Mouse (Mus musculus): ENCODE data around the gene Tnfrsf17. TPM values are rescaled to one million over a fixed set of nuclear protein-coding genes. Genes with fewer than 3 reads are reported as not detected.

The Tnfrsf17 gene
- total and polyA plus RNA-seq, 3 experiments: 0.17 to 0.42 TPM; not detected in 1

- dilution Hi-C loops (cut with MboI; ENCODE audit: extremely low pct_ligation_motif_present, extremely low pct_unique_long_range_greater_than_20kb, low sequenced_read_pairs): no loop called here
- no peak for DNase-seq (ENCODE audit: extremely low read depth)
Measured at GRCm38 (mm10) chr16:11365626-11366025, 52.0 kb downstream of the Tnfrsf17 start.

GRCm38 (mm10) chr16:11366851-11367250 lies 53.2 kb downstream of the Tnfrsf17 start:
- Histone ChIP-seq H3K4me2 (ENCODE audit: insufficient read depth, low read depth, poor library complexity, severe bottlenecking) (no peak overlapping the region), H3K9ac (ENCODE audit: insufficient read depth, low read depth) (no peak overlapping the region), H3K27me3 (replicated peaks) (no peaks in the 10 kb centered on the region), H3K4me1 (ENCODE audit: control insufficient read depth in 1 of 2, insufficient read depth in 2 of 2) (peaks cover 12 to 31% of the 10 kb centered on the region in 2 experiments), H3K9me3 (replicated peaks; ENCODE audit: low read length) (no peaks in the 10 kb centered on the region), H3K79me2 (replicated peaks; ENCODE audit: control insufficient read depth, extremely low read depth, insufficient read depth, poor library complexity, severe bottlenecking) (no peaks in the 10 kb centered on the region), H3K27ac (ENCODE audit: insufficient read depth, low read depth) (no peak overlapping the region), H3K4me3 (replicated peaks in 1 of 3; ENCODE audit: low read depth in 2 of 3, low read length in 2 of 3, poor library complexity in 1 of 3) (no peak overlapping the region), H3K36me3 (replicated peaks in 1 of 2; ENCODE audit: control insufficient read depth in 1 of 2, insufficient read depth in 1 of 2, low read length in 1 of 2) (peaks cover 0 to 2% of the 10 kb centered on the region in 2 experiments)
- in situ Hi-C loops (cut with MboI; ENCODE audit: low pct_ligation_motif_present, low pct_unique_long_range_greater_than_20kb, low sequenced_read_pairs): no loop called here
- TF ChIP-seq CHD2 (IDR thresholded peaks at IDR 0.05; ENCODE audit: low read length): no peak
- no peak for TF ChIP-seq JUN (IDR thresholded peaks at IDR 0.05; ENCODE audit: insufficient read depth, low read depth, low read length)
- TF ChIP-seq GABPA (IDR thresholded peaks at IDR 0.05; ENCODE audit: insufficient replicate concordance, low read depth, low read length): no peak
- no peak for TF ChIP-seq ZMIZ1 (IDR thresholded peaks at IDR 0.05; ENCODE audit: low read depth, low read length)
- no peak for TF ChIP-seq JUND (conservative IDR thresholded peaks at IDR 0.05; ENCODE audit: low read depth, low read length)
- TF ChIP-seq USF1 (IDR thresholded peaks at IDR 0.05; ENCODE audit: low read depth, low read length): no peak
- TF ChIP-seq IRF4 (IDR thresholded peaks at IDR 0.05; ENCODE audit: low read depth, low read length): no peak
- TF ChIP-seq MEF2A (IDR thresholded peaks at IDR 0.05; ENCODE audit: borderline replicate concordance, low read depth, low read length): no peak
- no peak for TF ChIP-seq ZKSCAN1 (IDR thresholded peaks at IDR 0.05; ENCODE audit: borderline replicate concordance, low read depth, low read length)
- TF ChIP-seq RAD21 (IDR thresholded peaks at IDR 0.05; ENCODE audit: low read depth, low read length): no peak
- no peak for TF ChIP-seq SMC3 (IDR thresholded peaks at IDR 0.05; ENCODE audit: low read depth, low read length)
- TF ChIP-seq EP300 (IDR thresholded peaks at IDR 0.05; ENCODE audit: low read length): no peak
- no peak for TF ChIP-seq CHD1 (IDR thresholded peaks at IDR 0.05; ENCODE audit: low read depth, low read length)
- TF ChIP-seq ETS1 (conservative IDR thresholded peaks at IDR 0.05; ENCODE audit: low read depth, low read length): no peak
- no peak for DNase-seq (ENCODE audit: extremely low read depth)
- dilution Hi-C loops (cut with MboI; ENCODE audit: extremely low pct_ligation_motif_present, extremely low pct_unique_long_range_greater_than_20kb, low sequenced_read_pairs): no loop called here

More at GRCm38 (mm10) chr16:11365626-11366025, 52.0 kb downstream of the Tnfrsf17 start:
- Histone ChIP-seq H3K79me2 (replicated peaks; ENCODE audit: control insufficient read depth, extremely low read depth, insufficient read depth, poor library complexity, severe bottlenecking) (no peaks in the 10 kb centered on the region), H3K27ac (ENCODE audit: insufficient read depth, low read depth) (no peak overlapping the region), H3K4me2 (ENCODE audit: insufficient read depth, low read depth, poor library complexity, severe bottlenecking) (no peak overlapping the region), H3K4me1 (ENCODE audit: control insufficient read depth in 1 of 2, insufficient read depth in 2 of 2) (peaks cover 10 to 25% of the 10 kb centered on the region in 2 experiments), H3K36me3 (replicated peaks in 1 of 2; ENCODE audit: control insufficient read depth in 1 of 2, insufficient read depth in 1 of 2, low read length in 1 of 2) (peaks cover 0 to 2% of the 10 kb centered on the region in 2 experiments), H3K4me3 (replicated peaks in 1 of 3; ENCODE audit: low read depth in 2 of 3, low read length in 2 of 3, poor library complexity in 1 of 3) (no peak overlapping the region), H3K9ac (ENCODE audit: insufficient read depth, low read depth) (no peak overlapping the region), H3K9me3 (replicated peaks; ENCODE audit: low read length) (no peaks in the 10 kb centered on the region), H3K27me3 (replicated peaks) (no peaks in the 10 kb centered on the region)
- TF ChIP-seq IRF4 (IDR thresholded peaks at IDR 0.05; ENCODE audit: low read depth, low read length): no peak
- TF ChIP-seq POLR2AphosphoS2 (IDR thresholded peaks at IDR 0.05; ENCODE audit: low read depth, low read length): no peak
- TF ChIP-seq ELF1 (IDR thresholded peaks at IDR 0.05; ENCODE audit: low read depth, low read length): no peak
- no peak for TF ChIP-seq TBP (conservative IDR thresholded peaks at IDR 0.05; ENCODE audit: low read depth, low read length)
- no peak for TF ChIP-seq JUN (IDR thresholded peaks at IDR 0.05; ENCODE audit: insufficient read depth, low read depth, low read length)
- no peak for TF ChIP-seq RCOR1 (conservative IDR thresholded peaks at IDR 0.05; ENCODE audit: low read depth, low read length)
- no peak for TF ChIP-seq UBTF (IDR thresholded peaks at IDR 0.05; ENCODE audit: low read depth, low read length)
- no peak for TF ChIP-seq NELFE (IDR thresholded peaks at IDR 0.05; ENCODE audit: low read depth, low read length)
- TF ChIP-seq E2F4 (IDR thresholded peaks at IDR 0.05; ENCODE audit: insufficient replicate concordance, low read depth, low read length): no peak
- no peak for TF ChIP-seq MAFK (IDR thresholded peaks at IDR 0.05; ENCODE audit: insufficient replicate concordance, low read length)
- TF ChIP-seq CHD2 (IDR thresholded peaks at IDR 0.05; ENCODE audit: low read length): no peak
- TF ChIP-seq BHLHE40 (IDR thresholded peaks at IDR 0.05; ENCODE audit: low read depth, low read length): no peak
- in situ Hi-C loops (cut with MboI; ENCODE audit: low pct_ligation_motif_present, low pct_unique_long_range_greater_than_20kb, low sequenced_read_pairs): no loop called here

All from CH12.LX (cell line).